Mouse (Mus musculus): ENCODE results near the gene Abat.
"Not testable (repeated sequence)": the region's sequence is repeated elsewhere in the genome, so short reads cannot be mapped to it uniquely, and the experiment has no call there.

The Abat gene

GRCm38 (mm10) chr16:8532461-8532860 lies 19.2 kb downstream of the Abat start:
- no peak for DNase-seq (ENCODE audit: extremely low read depth, insufficient read length, low spot score)

- DNase-seq (ENCODE audit: extremely low read depth, insufficient read length, low spot score), result no peak
Measured at GRCm38 (mm10) chr16:8532894-8533293, 19.7 kb downstream of the Abat start.

GRCm38 (mm10) chr16:8533477-8533876 lies 20.2 kb downstream of the Abat start:
- DNase-seq (ENCODE audit: extremely low read depth, insufficient read length, low spot score), result no peak

GRCm38 (mm10) chr16:8534466-8535200 lies 21.4 kb downstream of the Abat start:
- no peak for DNase-seq (ENCODE audit: extremely low read depth, insufficient read length, low spot score)

- DNase-seq (ENCODE audit: extremely low read depth, insufficient read length, low spot score), result no peak
Measured at GRCm38 (mm10) chr16:8535411-8535810, 22.2 kb downstream of the Abat start.

- DNase-seq (ENCODE audit: extremely low read depth, insufficient read length, low spot score), result no peak
Measured at GRCm38 (mm10) chr16:8539150-8539865, 26.1 kb downstream of the Abat start.

- DNase-seq (ENCODE audit: extremely low read depth, insufficient read length, low spot score), result peak; percentile 81
Measured at GRCm38 (mm10) chr16:8540859-8541314, 27.7 kb downstream of the Abat start.

- no peak for DNase-seq (ENCODE audit: extremely low read depth, insufficient read length, low spot score)
Measured at GRCm38 (mm10) chr16:8547836-8548235, 34.6 kb downstream of the Abat start.

GRCm38 (mm10) chr16:8549506-8549905 lies 36.3 kb downstream of the Abat start:
- DNase-seq (ENCODE audit: extremely low read depth, insufficient read length, low spot score), result no peak

GRCm38 (mm10) chr16:8554351-8554750 lies 41.1 kb downstream of the Abat start:
- DNase-seq (ENCODE audit: extremely low read depth, insufficient read length, low spot score), result no peak

- DNase-seq (ENCODE audit: extremely low read depth, insufficient read length, low spot score), result not testable (repeated sequence)
Measured at GRCm38 (mm10) chr16:8554751-8555150, 41.5 kb downstream of the Abat start.

GRCm38 (mm10) chr16:8555371-8555770 lies 42.1 kb downstream of the Abat start:
- not testable (repeated sequence) for DNase-seq (ENCODE audit: extremely low read depth, insufficient read length, low spot score)

- DNase-seq (ENCODE audit: extremely low read depth, insufficient read length, low spot score), result no peak
Measured at GRCm38 (mm10) chr16:8560079-8560478, 46.9 kb downstream of the Abat start.

- not testable (repeated sequence) for DNase-seq (ENCODE audit: extremely low read depth, insufficient read length, low spot score)
Measured at GRCm38 (mm10) chr16:8561101-8561500, 47.9 kb downstream of the Abat start.

GRCm38 (mm10) chr16:8561856-8562255 lies 48.6 kb downstream of the Abat start:
- not testable (repeated sequence) for DNase-seq (ENCODE audit: extremely low read depth, insufficient read length, low spot score)

GRCm38 (mm10) chr16:8562827-8563226 lies 49.6 kb downstream of the Abat start:
- not testable (repeated sequence) for DNase-seq (ENCODE audit: extremely low read depth, insufficient read length, low spot score)

GRCm38 (mm10) chr16:8564836-8565235 lies 51.6 kb downstream of the Abat start:
- no peak for DNase-seq (ENCODE audit: extremely low read depth, insufficient read length, low spot score)

- DNase-seq (ENCODE audit: extremely low read depth, insufficient read length, low spot score), result no peak
Measured at GRCm38 (mm10) chr16:8565539-8565938, 52.3 kb downstream of the Abat start.

GRCm38 (mm10) chr16:8566115-8566711 lies 53.0 kb downstream of the Abat start:
- no peak for DNase-seq (ENCODE audit: extremely low read depth, insufficient read length, low spot score)

- no peak for DNase-seq (ENCODE audit: extremely low read depth, insufficient read length, low spot score)
Measured at GRCm38 (mm10) chr16:8568881-8569280, 55.7 kb downstream of the Abat start.

- DNase-seq (ENCODE audit: extremely low read depth, insufficient read length, low spot score), result no peak
Measured at GRCm38 (mm10) chr16:8570336-8570735, 57.1 kb downstream of the Abat start.

All from 3134 (cell line).